Mouse (Mus musculus) CH12.LX (cell line): ENCODE data around the gene Olfr617. TPM values are rescaled to one million over a fixed set of nuclear protein-coding genes. Genes with fewer than 3 reads are reported as not detected.

Experiments used
- DNase-seq: peaks from one replicate; pipeline ENCODE4 v3.0.0-alpha.2; 2013; ENCODE audit errors: extremely low read depth
- H3K27ac ChIP-seq: 2 replicates; pipeline ENCODE4 v1.5.1; 2012; ENCODE audit warnings: low read depth, mild to moderate bottlenecking, control low read depth, moderate library complexity; ENCODE audit not compliant: insufficient read depth
- H3K27me3 ChIP-seq: replicated peaks from 2 replicates; pipeline ENCODE3; 2012; ENCODE audit warnings: inconsistent platforms
- H3K36me3 ChIP-seq, 2 experiments: replicated peaks in 1 of 2; 2 replicates each; pipeline versions ENCODE3 to v1.6.1; 2012; ENCODE audit warnings: inconsistent platforms in 1 of 2, low read length in 1 of 2, mild to moderate bottlenecking in 1 of 2, mixed read lengths in 1 of 2, moderate library complexity in 1 of 2; ENCODE audit not compliant: control insufficient read depth in 1 of 2, insufficient read depth in 1 of 2
- H3K4me1 ChIP-seq, 2 experiments: 2 replicates each; pipeline ENCODE4 v1.6.1; 2012; ENCODE audit warnings: inconsistent platforms in 1 of 2, moderate library complexity in 1 of 2; ENCODE audit not compliant: insufficient read depth in 2 of 2, control insufficient read depth in 1 of 2
- H3K4me2 ChIP-seq: 2 replicates; pipeline ENCODE4 v1.6.1; 2012; ENCODE audit warnings: low read depth, mild to moderate bottlenecking, control low read depth; ENCODE audit not compliant: poor library complexity, insufficient read depth, severe bottlenecking
- H3K4me3 ChIP-seq, 3 experiments: fragments of 150-350 bp in 1 of 3; sonication (generic) in 1 of 3; replicated peaks in 1 of 3; 2 replicates each; pipeline versions ENCODE3 to v1.5.1; 2011 to 2012; ENCODE audit warnings: low read depth in 2 of 3, low read length in 2 of 3, mild to moderate bottlenecking in 2 of 3, moderate library complexity in 2 of 3, control low read depth in 1 of 3, improper control_type of control experiment in 1 of 3, inconsistent platforms in 1 of 3, mixed read lengths in 1 of 3; ENCODE audit not compliant: poor library complexity in 1 of 3
- H3K79me2 ChIP-seq: replicated peaks from 2 replicates; pipeline ENCODE4 v1.6.1; 2012; ENCODE audit warnings: mild to moderate bottlenecking, moderate library complexity; ENCODE audit not compliant: control insufficient read depth, poor library complexity, insufficient read depth, severe bottlenecking; ENCODE audit errors: extremely low read depth
- H3K9ac ChIP-seq: 2 replicates; pipeline ENCODE4 v1.6.1; 2012; ENCODE audit warnings: low read depth, mild to moderate bottlenecking, control low read depth, moderate library complexity; ENCODE audit not compliant: insufficient read depth
- H3K9me3 ChIP-seq: replicated peaks from 2 replicates; pipeline ENCODE3; 2012; ENCODE audit warnings: low read length, inconsistent platforms, mixed read lengths
- CHD1 ChIP-seq: IDR thresholded peaks from 2 replicates; pipeline ENCODE4 v1.6.1; 2012; ENCODE audit warnings: low read depth, low read length, improper control_type of control experiment, inconsistent platforms
- ELF1 ChIP-seq: IDR thresholded peaks from 2 replicates; pipeline ENCODE4 v1.6.1; 2014; ENCODE audit warnings: low read depth, mild to moderate bottlenecking, inconsistent platforms, low read length, improper control_type of control experiment
- EP300 ChIP-seq: IDR thresholded peaks from 2 replicates; pipeline ENCODE4 v1.6.1; 2011; ENCODE audit warnings: low read length, improper control_type of control experiment
- MAZ ChIP-seq: IDR thresholded peaks from 2 replicates; pipeline ENCODE4 v1.6.1; 2012; ENCODE audit warnings: low read depth, mild to moderate bottlenecking, inconsistent platforms, low read length, improper control_type of control experiment, moderate library complexity
- NRF1 ChIP-seq: IDR thresholded peaks from 2 replicates; pipeline ENCODE4 v1.6.1; 2014; ENCODE audit warnings: low read depth, mild to moderate bottlenecking, inconsistent platforms, low read length, improper control_type of control experiment, moderate library complexity
- USF2 ChIP-seq: conservative IDR thresholded peaks from 2 replicates; pipeline ENCODE4 v1.6.1; 2011; ENCODE audit warnings: low read depth, low read length, improper control_type of control experiment
- ZC3H11A ChIP-seq: IDR thresholded peaks from 2 replicates; pipeline ENCODE4 v1.6.1; 2012; ENCODE audit warnings: low read depth, mild to moderate bottlenecking, inconsistent platforms, low read length, improper control_type of control experiment
- ZKSCAN1 ChIP-seq: IDR thresholded peaks from 2 replicates; pipeline ENCODE4 v1.6.1; 2012; ENCODE audit warnings: low read depth, inconsistent platforms, low read length, improper control_type of control experiment, borderline replicate concordance
- ZNF384 ChIP-seq: IDR thresholded peaks from 2 replicates; pipeline ENCODE4 v1.6.1; 2012; ENCODE audit warnings: low read depth, low read length, improper control_type of control experiment, inconsistent platforms
- dilution Hi-C: fragments of 300-500 bp; cut with MboI; formaldehyde crosslinking; loops from 2 replicates; pipeline ENCODE4 v1.14.3; 2020; ENCODE audit warnings: low sequenced_read_pairs; ENCODE audit not compliant: extremely low pct_unique_long_range_greater_than_20kb, extremely low pct_ligation_motif_present
- in situ Hi-C: fragments of 300-500 bp; cut with MboI; formaldehyde crosslinking; loops from 3 replicates; pipeline ENCODE4 v1.14.3; 2019; ENCODE audit warnings: low sequenced_read_pairs, low pct_ligation_motif_present, low pct_unique_long_range_greater_than_20kb, mixed read lengths
- polyA plus RNA-seq: library from polyadenylated mRNA; unstranded; fragments of >175 nt; gene quantifications from 2 replicates; pipeline ENCODE4 v1.2.1, GENCODE M21; 2012; ENCODE audit warnings: low read depth; ENCODE audit not compliant: insufficient read length
- total RNA-seq, 2 experiments: library from RNA; depleted of rRNA; stranded (reverse); fragments of 300-350 nt in 1 of 2; fragments of >200 nt in 1 of 2; gene quantifications; 2 replicates each; pipeline ENCODE4 v1.2.3; 2012 to 2014

Gene Olfr617
- total and polyA plus RNA-seq, 3 experiments = not detected

DNA sequence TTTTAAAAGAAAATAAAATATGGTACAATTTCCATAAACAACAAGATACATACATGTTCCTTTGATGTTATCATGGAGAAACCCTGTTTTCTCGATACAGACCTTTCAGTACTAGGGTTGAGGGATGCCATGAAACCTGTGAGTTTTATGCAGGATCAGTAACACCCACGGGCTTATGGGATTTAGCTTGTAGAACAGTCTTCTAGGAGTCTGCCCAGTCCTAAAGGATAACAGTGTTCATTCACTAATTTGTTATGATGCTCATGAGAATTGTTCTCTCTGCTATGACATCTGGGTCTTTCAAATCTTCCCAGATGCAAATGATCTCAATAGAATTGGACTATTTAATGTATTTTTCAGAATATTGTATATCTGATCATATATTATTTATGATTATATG is 39.6 kb downstream of the Olfr617 start, which contains the start of gene Olfr620:
Gene Olfr620, minus strand, starts transcription at position 101 of the 400 bp plus-strand sequence.
- dilution Hi-C loops = no loop called here

More for the DNA sequence above, 39.6 kb downstream of the Olfr617 start, which contains the start of gene Olfr620:
- Histone ChIP-seq H3K9ac (no peak within 1 kb of the TSS), H3K27me3 (no peaks in the 10 kb centered on the region), H3K4me3 (no peak within 1 kb of the TSS), H3K27ac (no peak within 1 kb of the TSS), H3K4me1 (no peaks in the 10 kb centered on the region), H3K79me2 (no peaks in the 10 kb centered on the region), H3K9me3 (no peaks in the 10 kb centered on the region), H3K36me3 (no peaks in the 10 kb centered on the region), H3K4me2 (no peak within 1 kb of the TSS)
- in situ Hi-C loops = no loop called here
- DNase-seq = no peak
- TF ChIP-seq ZC3H11A = no peak
- no peak for TF ChIP-seq USF2
- no peak for TF ChIP-seq MAZ
- no peak for TF ChIP-seq NRF1
- TF ChIP-seq ZKSCAN1 = no peak
- no peak for TF ChIP-seq ELF1
- no peak for TF ChIP-seq EP300
- no peak for TF ChIP-seq CHD1
- no peak for TF ChIP-seq ZNF384

Other genes starting within 250 kb of the Olfr617 start
Only the 20 nearest of the 32 such genes appear.
- gene Olfr605, start 127.6 kb upstream of the Olfr617 start, total RNA-seq (2012; rRNA removed) = not detected in 2 replicates
- not detected in 2 replicates for gene Olfr605, start 127.6 kb upstream of the Olfr617 start, total RNA-seq (2014; rRNA removed)
- not detected in 2 replicates for gene Olfr605, start 127.6 kb upstream of the Olfr617 start, polyA plus RNA-seq
- not detected in 2 replicates for gene Olfr606, start 124.0 kb upstream of the Olfr617 start, total RNA-seq (2012; rRNA removed)
- gene Olfr606, start 124.0 kb upstream of the Olfr617 start, total RNA-seq (2014; rRNA removed) = not detected in 2 replicates
- gene Olfr606, start 124.0 kb upstream of the Olfr617 start, polyA plus RNA-seq = not detected in 2 replicates
- gene Olfr607, start 108.9 kb upstream of the Olfr617 start, total RNA-seq (2012; rRNA removed) = not detected in 2 replicates
- gene Olfr607, start 108.9 kb upstream of the Olfr617 start, total RNA-seq (2014; rRNA removed) = not detected in 2 replicates
- gene Olfr607, start 108.9 kb upstream of the Olfr617 start, polyA plus RNA-seq = not detected in 2 replicates
- not detected in 2 replicates for gene Olfr608, start 103.2 kb upstream of the Olfr617 start, total RNA-seq (2012; rRNA removed)
- gene Olfr608, start 103.2 kb upstream of the Olfr617 start, total RNA-seq (2014; rRNA removed) = not detected in 2 replicates
- not detected in 2 replicates for gene Olfr608, start 103.2 kb upstream of the Olfr617 start, polyA plus RNA-seq
- gene Olfr609, start 75.0 kb upstream of the Olfr617 start, total RNA-seq (2012; rRNA removed) = not detected in 2 replicates
- gene Olfr609, start 75.0 kb upstream of the Olfr617 start, total RNA-seq (2014; rRNA removed) = not detected in 2 replicates
- not detected in 2 replicates for gene Olfr609, start 75.0 kb upstream of the Olfr617 start, polyA plus RNA-seq
- gene Olfr610, start 60.9 kb upstream of the Olfr617 start, total RNA-seq (2012; rRNA removed) = not detected in 2 replicates
- gene Olfr610, start 60.9 kb upstream of the Olfr617 start, total RNA-seq (2014; rRNA removed) = not detected in 2 replicates
- gene Olfr610, start 60.9 kb upstream of the Olfr617 start, polyA plus RNA-seq = not detected in 2 replicates
- not detected in 2 replicates for gene Olfr611, start 52.2 kb upstream of the Olfr617 start, total RNA-seq (2012; rRNA removed)
- not detected in 2 replicates for gene Olfr611, start 52.2 kb upstream of the Olfr617 start, total RNA-seq (2014; rRNA removed)
- gene Olfr611, start 52.2 kb upstream of the Olfr617 start, polyA plus RNA-seq = not detected in 2 replicates
- gene Olfr612, start 30.3 kb upstream of the Olfr617 start, total RNA-seq (2012; rRNA removed) = not detected in 2 replicates
- not detected in 2 replicates for gene Olfr612, start 30.3 kb upstream of the Olfr617 start, total RNA-seq (2014; rRNA removed)
- gene Olfr612, start 30.3 kb upstream of the Olfr617 start, polyA plus RNA-seq = not detected in 2 replicates
- not detected in 2 replicates for gene Olfr613, start 25.0 kb upstream of the Olfr617 start, total RNA-seq (2012; rRNA removed)
- not detected in 2 replicates for gene Olfr613, start 25.0 kb upstream of the Olfr617 start, total RNA-seq (2014; rRNA removed)
- gene Olfr613, start 25.0 kb upstream of the Olfr617 start, polyA plus RNA-seq = not detected in 2 replicates
- gene Olfr615, start 17.0 kb upstream of the Olfr617 start, total RNA-seq (2012; rRNA removed) = not detected in 2 replicates
- gene Olfr615, start 17.0 kb upstream of the Olfr617 start, total RNA-seq (2014; rRNA removed) = not detected in 2 replicates
- not detected in 2 replicates for gene Olfr615, start 17.0 kb upstream of the Olfr617 start, polyA plus RNA-seq
- not detected in 2 replicates for gene Olfr616, start 3.9 kb upstream of the Olfr617 start, total RNA-seq (2012; rRNA removed)
- gene Olfr616, start 3.9 kb upstream of the Olfr617 start, total RNA-seq (2014; rRNA removed) = not detected in 2 replicates
- not detected in 2 replicates for gene Olfr616, start 3.9 kb upstream of the Olfr617 start, polyA plus RNA-seq
- gene Olfr618, start 17.0 kb downstream of the Olfr617 start, total RNA-seq (2012; rRNA removed) = not detected in 2 replicates
- not detected in 2 replicates for gene Olfr618, start 17.0 kb downstream of the Olfr617 start, total RNA-seq (2014; rRNA removed)
- gene Olfr618, start 17.0 kb downstream of the Olfr617 start, polyA plus RNA-seq = not detected in 2 replicates
- not detected in 2 replicates for gene Olfr619, start 27.5 kb downstream of the Olfr617 start, total RNA-seq (2012; rRNA removed)
- gene Olfr619, start 27.5 kb downstream of the Olfr617 start, total RNA-seq (2014; rRNA removed) = not detected in 2 replicates
- gene Olfr619, start 27.5 kb downstream of the Olfr617 start, polyA plus RNA-seq = not detected in 2 replicates
- not detected in 2 replicates for gene Olfr620, start 39.5 kb downstream of the Olfr617 start, total RNA-seq (2012; rRNA removed)
- not detected in 2 replicates for gene Olfr620, start 39.5 kb downstream of the Olfr617 start, total RNA-seq (2014; rRNA removed)
- gene Olfr620, start 39.5 kb downstream of the Olfr617 start, polyA plus RNA-seq = not detected in 2 replicates
- not detected in 2 replicates for gene Olfr622, start 69.6 kb downstream of the Olfr617 start, total RNA-seq (2012; rRNA removed)
- gene Olfr622, start 69.6 kb downstream of the Olfr617 start, total RNA-seq (2014; rRNA removed) = not detected in 2 replicates
- not detected in 2 replicates for gene Olfr622, start 69.6 kb downstream of the Olfr617 start, polyA plus RNA-seq
- gene Olfr623, start 90.6 kb downstream of the Olfr617 start, total RNA-seq (2012; rRNA removed) = not detected in 2 replicates
- gene Olfr623, start 90.6 kb downstream of the Olfr617 start, total RNA-seq (2014; rRNA removed) = not detected in 2 replicates
- gene Olfr623, start 90.6 kb downstream of the Olfr617 start, polyA plus RNA-seq = not detected in 2 replicates
- gene Olfr624, start 98.1 kb downstream of the Olfr617 start, total RNA-seq (2012; rRNA removed) = not detected in 2 replicates
- gene Olfr624, start 98.1 kb downstream of the Olfr617 start, total RNA-seq (2014; rRNA removed) = not detected in 2 replicates
- not detected in 2 replicates for gene Olfr624, start 98.1 kb downstream of the Olfr617 start, polyA plus RNA-seq
- not detected in 2 replicates for gene Olfr625-ps1, start 109.7 kb downstream of the Olfr617 start, total RNA-seq (2012; rRNA removed)
- not detected in 2 replicates for gene Olfr625-ps1, start 109.7 kb downstream of the Olfr617 start, total RNA-seq (2014; rRNA removed)
- gene Olfr625-ps1, start 109.7 kb downstream of the Olfr617 start, polyA plus RNA-seq = not detected in 2 replicates
- gene Olfr243, start 141.6 kb downstream of the Olfr617 start, total RNA-seq (2012; rRNA removed) = not detected in 2 replicates
- gene Olfr243, start 141.6 kb downstream of the Olfr617 start, total RNA-seq (2014; rRNA removed) = not detected in 2 replicates
- gene Olfr243, start 141.6 kb downstream of the Olfr617 start, polyA plus RNA-seq = 0.05 TPM in 1 of 2 replicates, not detected in the other
- not detected in 2 replicates for gene Olfr628, start 157.3 kb downstream of the Olfr617 start, total RNA-seq (2012; rRNA removed)
- not detected in 2 replicates for gene Olfr628, start 157.3 kb downstream of the Olfr617 start, total RNA-seq (2014; rRNA removed)
- gene Olfr628, start 157.3 kb downstream of the Olfr617 start, polyA plus RNA-seq = not detected in 2 replicates